In the genomic region with DNA sequence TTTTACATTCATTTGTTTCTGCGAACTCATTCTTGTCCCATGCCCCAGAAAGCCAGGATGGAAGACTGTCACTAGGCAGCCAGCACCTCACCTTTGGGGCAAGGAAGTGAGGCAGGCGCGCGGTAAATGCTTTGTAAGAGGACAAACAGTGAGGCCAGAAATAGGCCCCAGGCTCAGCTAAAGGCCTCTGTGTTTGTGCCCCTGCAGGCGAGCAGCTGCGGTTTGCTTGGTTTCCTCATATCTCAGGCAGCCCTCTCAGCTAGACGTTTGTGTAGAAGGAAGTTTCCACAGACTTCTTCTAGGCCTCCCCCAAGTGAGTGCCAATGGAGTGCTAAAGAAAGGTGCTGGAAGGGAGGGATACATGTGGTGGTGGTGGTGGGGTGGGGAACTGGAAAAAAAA, we compare ENCODE assay signal across 14 mouse cellular contexts. TPM values are rescaled to one million over a fixed set of nuclear protein-coding genes. Genes with fewer than 3 reads are reported as not detected.
DNase-seq lines count a peak whose midpoint lies in the region; ATAC-seq and TF ChIP-seq lines count a peak whose summit lies in the region.
"Had no signal": no experiment of that assay in that cellular context is flagged by ENCODE, and none has a peak within 500 bp of the region (broad histone marks: within the 10 kb centered on the region; RNA-seq: fewer than 3 reads in every experiment).

No protein-coding gene starts in this region.

- no peaks in the 10 kb centered on the region for H3K4me1 ChIP-seq in kidney, adult 2 months (ENCODE audit: control insufficient read depth, insufficient read depth, low read length)
- H3K4me1 ChIP-seq in kidney, embryonic 14.5 days (ENCODE audit: control insufficient read depth, insufficient read depth, low read length): no peaks in the 10 kb centered on the region
- H3K4me1 ChIP-seq: embryonic facial prominence, embryonic 12.5 days; liver, embryonic 13.5 days; neural tube, embryonic 12.5 days had no signal

- H3K9me3 ChIP-seq in kidney, embryonic 14.5 days (ENCODE audit: control insufficient read depth, low read length): no peaks in the 10 kb centered on the region
- H3K9me3 ChIP-seq: embryonic facial prominence, embryonic 12.5 days; G1E; liver, embryonic 13.5 days; neural tube, embryonic 12.5 days had no signal

- intact Hi-C loops in heart, postnatal 25 days (cut with DNase I): no loop called here

- ATAC-seq in kidney, embryonic 14.5 days (ENCODE audit: low FRiP score, low TSS enrichment): no peak
- peak; percentile 59 for ATAC-seq in activated CD4-positive, CD25-positive, alpha-beta regulatory T cell, adult 4 months
- ATAC-seq in megakaryocyte, adult 5-6 weeks (ENCODE audit: poor library complexity, severe bottlenecking): peak; percentile 66

- peak; percentile 12 for DNase-seq in kidney, adult 2 months
- DNase-seq in thymus, adult 18-20 months: peak; percentile 50 to 71
- no peak for DNase-seq in cerebellum, adult 11 months
- no peak for DNase-seq in heart, postnatal 25 days (ENCODE audit: low spot score)
- DNase-seq in cerebellum, adult 9-11 months: no peak
- DNase-seq: heart, postnatal 4 days; kidney, postnatal 36 days; liver, embryonic 13.5 days had no signal

- WGBS in kidney, adult 2 months: 82% methylated on average over 7 of the region's 7 CpGs
- WGBS in kidney, embryonic 14.5 days: 87% methylated on average over 7 of the region's 7 CpGs

- H3K9ac ChIP-seq in kidney, embryonic 14.5 days (ENCODE audit: low read depth, low read length): no peak overlapping the region
- H3K9ac ChIP-seq: embryonic facial prominence, embryonic 12.5 days; liver, embryonic 13.5 days; neural tube, embryonic 12.5 days had no signal

- no peaks in the 10 kb centered on the region for H3K27me3 ChIP-seq in kidney, adult 2 months (replicated peaks; ENCODE audit: control insufficient read depth, insufficient read depth, low read length)
- no peaks in the 10 kb centered on the region for H3K27me3 ChIP-seq in kidney, embryonic 14.5 days (ENCODE audit: control insufficient read depth, insufficient read depth, low read length)
- H3K27me3 ChIP-seq: liver, embryonic 13.5 days; neural tube, embryonic 12.5 days had no signal

- no peak overlapping the region for H3K27ac ChIP-seq in kidney, adult 2 months (ENCODE audit: insufficient read depth, low read depth, low read length)
- H3K27ac ChIP-seq in kidney, embryonic 14.5 days (ENCODE audit: low read depth, low read length): no peak overlapping the region
- H3K27ac ChIP-seq: embryonic facial prominence, embryonic 12.5 days; liver, embryonic 13.5 days; neural tube, embryonic 12.5 days had no signal

- H3K4me2 ChIP-seq in kidney, embryonic 14.5 days (replicated peaks; ENCODE audit: low read depth, low read length): no peak overlapping the region
- H3K4me2 ChIP-seq: embryonic facial prominence, embryonic 12.5 days; liver, embryonic 13.5 days; neural tube, embryonic 12.5 days had no signal

- no peak overlapping the region for H3K4me3 ChIP-seq in kidney, adult 2 months (ENCODE audit: insufficient read depth, low read depth, low read length)
- no peak overlapping the region for H3K4me3 ChIP-seq in kidney, embryonic 14.5 days (ENCODE audit: low read length)
- H3K4me3 ChIP-seq: embryonic facial prominence, embryonic 12.5 days; liver, embryonic 13.5 days; neural tube, embryonic 12.5 days had no signal

- no peak for TF ChIP-seq CTCF in kidney, adult 2 months (conservative IDR thresholded peaks at IDR 0.05; ENCODE audit: insufficient read depth, insufficient read length, low read depth, low read length)

- no peaks in the 10 kb centered on the region for H3K36me3 ChIP-seq in kidney, adult 2 months (ENCODE audit: control insufficient read depth, insufficient read depth, low read length)
- no peaks in the 10 kb centered on the region for H3K36me3 ChIP-seq in kidney, embryonic 14.5 days (ENCODE audit: control insufficient read depth, insufficient read depth, low read length)
- H3K36me3 ChIP-seq: embryonic facial prominence, embryonic 12.5 days; G1E; liver, embryonic 13.5 days; neural tube, embryonic 12.5 days had no signal

- no peak for TF ChIP-seq POLR2A in kidney, adult 2 months (IDR thresholded peaks at IDR 0.05; ENCODE audit: low read depth, low read length)

RNA-seq across cellular contexts. Expression of a gene that starts 18.0 kb away (rescaled TPM):
- 143 and 255 TPM in 2 replicates for polyA plus RNA-seq in kidney, adult 2 months (2012; rRNA removed)
- 2,072 and 3,120 TPM in 2 replicates for polyA plus RNA-seq in kidney, embryonic 14.5 days (2014; fragmentation: Nextera tagmentation; extraction: Ambion mirVana)
- over 10,000 TPM; 15,449 to 15,725 TPM for polyA plus RNA-seq in activated CD4-positive, CD25-positive, alpha-beta regulatory T cell, adult 4 months (2017; shearing (Covaris generic))
- 11,237 and 11,623 TPM in 2 replicates for total RNA-seq in megakaryocyte, adult 5-6 weeks (2015)
- 5,986 and 6,405 TPM in 2 replicates for total RNA-seq in megakaryocyte, adult 5-6 weeks (2017)
- total RNA-seq in heart, postnatal 25 days (2021): 100 to 1,000 TPM; 459 to 522 TPM
- polyA plus RNA-seq: G1E had no signal

RNA-seq across cellular contexts. Expression of a gene that starts 37.0 kb away (rescaled TPM):
- 0.15 and 0.30 TPM in 2 replicates for polyA plus RNA-seq in kidney, adult 2 months (2012; rRNA removed)
- polyA plus RNA-seq in kidney, embryonic 14.5 days (2014; fragmentation: Nextera tagmentation; extraction: Ambion mirVana): 0.10 and 0.12 TPM in 2 replicates
- polyA plus RNA-seq in activated CD4-positive, CD25-positive, alpha-beta regulatory T cell, adult 4 months (2017; shearing (Covaris generic)): not detected
- total RNA-seq in megakaryocyte, adult 5-6 weeks (2015): 120 and 131 TPM in 2 replicates
- 102 and 107 TPM in 2 replicates for total RNA-seq in megakaryocyte, adult 5-6 weeks (2017)
- 1 to 10 TPM; 2.3 to 2.8 TPM for total RNA-seq in heart, postnatal 25 days (2021)
- polyA plus RNA-seq: G1E had no signal

Comparison
In these comparisons a context has a peak if more than half of its experiments do, and no peak if none do; other contexts are left out.
1. DNase-seq: peak in kidney, adult 2 months (single experiment) and thymus, adult 18-20 months (2 of 2); none in cerebellum, adult 11 months (single experiment), heart, postnatal 25 days (single experiment) and cerebellum, adult 9-11 months (single experiment).